Comparison of ENCODE assay signal across 7 mouse cellular contexts in the genomic region with DNA sequence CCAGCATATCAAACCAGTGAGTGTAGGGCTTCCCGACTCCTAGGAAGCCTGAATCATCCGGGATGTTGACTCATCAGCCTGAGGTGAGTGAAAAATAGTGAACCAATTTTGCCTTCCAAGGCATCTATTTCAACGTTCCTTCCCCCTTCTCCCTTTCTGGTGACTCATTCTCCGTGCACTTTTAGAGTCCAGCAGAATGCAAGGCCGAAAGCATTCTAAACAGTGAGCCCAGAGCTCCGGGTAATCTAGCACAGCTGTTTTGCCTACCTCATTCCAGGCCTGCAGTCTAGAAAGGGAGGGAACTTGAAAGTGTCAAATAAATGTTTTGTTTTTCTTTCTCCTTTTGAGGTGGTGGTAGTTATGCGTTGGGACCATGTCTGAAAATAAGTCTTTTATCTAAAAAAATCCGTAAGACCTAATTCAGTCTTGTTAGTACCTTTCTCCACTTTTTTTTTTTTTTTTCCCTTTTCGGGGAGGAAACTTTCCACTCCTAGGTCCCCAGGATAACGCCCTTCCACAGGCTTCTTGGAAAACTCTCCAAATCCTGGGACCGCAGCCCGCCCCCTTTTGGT. TPM values are rescaled to one million over a fixed set of nuclear protein-coding genes. Genes with fewer than 3 reads are reported as not detected.
DNase-seq lines count a peak whose midpoint lies in the region; ATAC-seq and TF ChIP-seq lines count a peak whose summit lies in the region.

No protein-coding gene starts in this region.

- H3K9me3 ChIP-seq in CH12.LX (replicated peaks; ENCODE audit: low read length) = no peaks in the 10 kb centered on the region
- no peaks in the 10 kb centered on the region for H3K9me3 ChIP-seq in G1E (replicated peaks)
- no peaks in the 10 kb centered on the region for H3K9me3 ChIP-seq in heart, embryonic 11.5 days (replicated peaks; ENCODE audit: control insufficient read depth, low read length)
- no peaks in the 10 kb centered on the region for H3K9me3 ChIP-seq in kidney, embryonic 16.5 days (ENCODE audit: low read length)

- H3K9ac ChIP-seq in CH12.LX (ENCODE audit: insufficient read depth, low read depth) = peak overlapping the region; percentile 22; the same call in 1 of the 2 replicates
- H3K9ac ChIP-seq in heart, embryonic 11.5 days (ENCODE audit: low read depth, low read length) = no peak overlapping the region
- H3K9ac ChIP-seq in kidney, embryonic 16.5 days (replicated peaks; ENCODE audit: low read length) = no peak overlapping the region

- H3K4me1 ChIP-seq in CH12.LX (ENCODE audit: control insufficient read depth in 1 of 2, insufficient read depth in 2 of 2) (peaks cover 0 to 26% of the 10 kb centered on the region in 2 experiments; a peak in 2 of 4 replicates), G1E (ENCODE audit: insufficient read depth, low read depth, low read length) (peaks cover 8% of the 10 kb centered on the region)
- H3K4me1 ChIP-seq in heart, embryonic 11.5 days (ENCODE audit: control insufficient read depth, insufficient read depth, low read length) = 0 out of 2 replicates have a peak, but pooled peaks cover 4% of the 10 kb centered on the region
- peaks cover 9% of the 10 kb centered on the region; the same call in 1 of the 2 replicates for H3K4me1 ChIP-seq in kidney, embryonic 16.5 days (ENCODE audit: insufficient read depth, low read length)
- H3K4me1 ChIP-seq in thymus, adult 2 months (replicated peaks; ENCODE audit: control insufficient read depth, insufficient read depth, low read length) = no peaks in the 10 kb centered on the region

- peak overlapping the region; percentile 39 for H3K4me2 ChIP-seq in CH12.LX (ENCODE audit: insufficient read depth, low read depth, poor library complexity, severe bottlenecking)
- peak overlapping the region; percentile 55 for H3K4me2 ChIP-seq in heart, embryonic 11.5 days
- H3K4me2 ChIP-seq in kidney, embryonic 16.5 days (replicated peaks; ENCODE audit: low read depth, low read length) = peak overlapping the region; percentile 46

- no peak overlapping the region for H3K27ac ChIP-seq in CH12.LX (ENCODE audit: insufficient read depth, low read depth)
- peak overlapping the region; percentile 50; the same call in 1 of the 2 replicates for H3K27ac ChIP-seq in heart, embryonic 11.5 days (ENCODE audit: low read depth, low read length)
- H3K27ac ChIP-seq in kidney, embryonic 16.5 days (ENCODE audit: low read length) = peak overlapping the region; percentile 56; the same call in 1 of the 2 replicates
- H3K27ac ChIP-seq in thymus, adult 2 months (ENCODE audit: control insufficient read depth, insufficient read depth, low read length) = no peak overlapping the region

- H3K4me3 ChIP-seq in CH12.LX (replicated peaks in 1 of 3; ENCODE audit: low read depth in 2 of 3, low read length in 2 of 3, poor library complexity in 1 of 3) (peak overlapping the region in 1 of 3 experiments; percentile 10), G1E (ENCODE audit: low read depth, low read length) (peak overlapping the region; percentile 42; the same call in 1 of the 2 replicates)
- peak overlapping the region; percentile 6; the same call in 1 of the 2 replicates for H3K4me3 ChIP-seq in heart, embryonic 11.5 days (ENCODE audit: low read depth, low read length)
- H3K4me3 ChIP-seq in kidney, embryonic 16.5 days (ENCODE audit: low read length) = peak overlapping the region; percentile 24; the same call in 1 of the 2 replicates
- no peak overlapping the region for H3K4me3 ChIP-seq in thymus, adult 2 months (ENCODE audit: control insufficient read depth, insufficient read depth, low read length)

- peaks cover 20% of the 10 kb centered on the region for H3K79me2 ChIP-seq in CH12.LX (replicated peaks; ENCODE audit: control insufficient read depth, extremely low read depth, insufficient read depth, poor library complexity, severe bottlenecking)

- H3K27me3 ChIP-seq in CH12.LX (replicated peaks) = no peaks in the 10 kb centered on the region
- H3K27me3 ChIP-seq in G1E (ENCODE audit: insufficient read depth, low read length) = peaks cover 7% of the 10 kb centered on the region
- H3K27me3 ChIP-seq in heart, embryonic 11.5 days (ENCODE audit: control insufficient read depth, insufficient read depth, low read length) = no peaks in the 10 kb centered on the region
- no peaks in the 10 kb centered on the region for H3K27me3 ChIP-seq in kidney, embryonic 16.5 days (ENCODE audit: insufficient read depth, low read length)
- H3K27me3 ChIP-seq in thymus, adult 2 months (ENCODE audit: control insufficient read depth, insufficient read depth, low read length) = no peaks in the 10 kb centered on the region

- no peak for TF ChIP-seq EP300 in CH12.LX (IDR thresholded peaks at IDR 0.05; ENCODE audit: low read length)

- H3K36me3 ChIP-seq in CH12.LX (replicated peaks in 1 of 2; ENCODE audit: control insufficient read depth in 1 of 2, insufficient read depth in 1 of 2, low read length in 1 of 2) = peaks cover 0 to 11% of the 10 kb centered on the region in 2 experiments
- H3K36me3 ChIP-seq in G1E (replicated peaks) = peaks cover 3% of the 10 kb centered on the region
- 0 out of 2 replicates have a peak, but pooled peaks cover 3% of the 10 kb centered on the region for H3K36me3 ChIP-seq in heart, embryonic 11.5 days (ENCODE audit: control insufficient read depth, insufficient read depth, low read length)
- H3K36me3 ChIP-seq in kidney, embryonic 16.5 days (ENCODE audit: insufficient read depth, low read length) = peaks cover 4% of the 10 kb centered on the region; the same call in 1 of the 2 replicates
- no peaks in the 10 kb centered on the region for H3K36me3 ChIP-seq in thymus, adult 2 months (ENCODE audit: control insufficient read depth, insufficient read depth, low read length)

- 11% methylated on average over 12 of the region's 12 CpGs for whole genome bisulfite sequencing in heart, embryonic 11.5 days (ENCODE audit: insufficient replicate concordance)
- WGBS in kidney, embryonic 16.5 days = 13% methylated on average over 12 of the region's 12 CpGs
- 26% methylated on average over 12 of the region's 12 CpGs for WGBS in thymus, adult 2 months

- no peak for DNase-seq in CH12.LX (ENCODE audit: extremely low read depth)
- no peak for DNase-seq in G1E (ENCODE audit: low spot score)
- DNase-seq in embryo, embryonic 11.5 days (ENCODE audit: low read depth, low spot score) = peak; percentile 22
- peak; percentile 23 to 28 for DNase-seq in lung, postnatal 4 days
- peak; percentile 11 for DNase-seq in thymus, adult 2 months

- dilution Hi-C loops in CH12.LX (cut with MboI; ENCODE audit: extremely low pct_ligation_motif_present, extremely low pct_unique_long_range_greater_than_20kb, low sequenced_read_pairs) = no loop called here

- no peak for ATAC-seq in G1E (ENCODE audit: extremely low read depth, insufficient number of reproducible peaks, low FRiP score, poor library complexity, severe bottlenecking)
- no peak for ATAC-seq in heart, embryonic 11.5 days (replicated peaks; ENCODE audit: insufficient number of reproducible peaks, low FRiP score, low TSS enrichment)
- no peak; the same call in 1 of the 2 replicates for ATAC-seq in kidney, embryonic 16.5 days (ENCODE audit: low FRiP score, low TSS enrichment)

- in situ Hi-C loops in CH12.LX (cut with MboI; ENCODE audit: low pct_ligation_motif_present, low pct_unique_long_range_greater_than_20kb, low sequenced_read_pairs) = loop anchor here (5.0 to 10.0 kb wide), 4 partner anchors 50 to 417 kb away; a partner anchor contains a TSS

- TF ChIP-seq RAD21 in CH12.LX (IDR thresholded peaks at IDR 0.05; ENCODE audit: low read depth, low read length) = peak; percentile 41

- TF ChIP-seq CTCF in CH12.LX (conservative IDR thresholded peaks at IDR 0.05 in 1 of 2, IDR thresholded peaks at IDR 0.05 in 1 of 2; ENCODE audit: low read depth in 2 of 2, low read length in 2 of 2) (peak in 1 of 2 experiments; percentile 77; a peak in 2 of 4 replicates), G1E (IDR thresholded peaks at IDR 0.05; ENCODE audit: low read depth, low read length) (no peak)
- no peak for TF ChIP-seq CTCF in thymus, adult 2 months (IDR thresholded peaks at IDR 0.05; ENCODE audit: borderline replicate concordance, control insufficient read depth, extremely low read depth, insufficient read depth, low read length, poor library complexity)

- TF ChIP-seq POLR2A in CH12.LX (IDR thresholded peaks at IDR 0.05; ENCODE audit: low read depth, low read length) = no peak
- no peak for TF ChIP-seq POLR2A in thymus, adult 2 months (IDR thresholded peaks at IDR 0.05; ENCODE audit: control insufficient read depth, extremely low read depth, insufficient read depth, low read length, poor library complexity)

TF ChIP-seq in CH12.LX, 34 proteins besides CTCF, POLR2A, EP300 and RAD21:
- TF ChIP-seq SMC3 (IDR thresholded peaks at IDR 0.05; ENCODE audit: low read depth, low read length) (peak; percentile 55), NRF1 (IDR thresholded peaks at IDR 0.05; ENCODE audit: low read depth, low read length) (no peak)
TF ChIP-seq in CH12.LX: peak in this region for 1.

RNA-seq across cellular contexts. Expression of a gene that starts 0.6 kb away (rescaled TPM):
- 95.8 and 106 TPM in 2 replicates for total RNA-seq in CH12.LX (2012; rRNA removed)
- 168 and 182 TPM in 2 replicates for total RNA-seq in CH12.LX (2014; rRNA removed)
- 210 and 224 TPM in 2 replicates for polyA plus RNA-seq in CH12.LX (2012; ENCODE audit: insufficient read length, low read depth)
- total RNA-seq in G1E (2014; fragmentation: Nextera tagmentation) = 65.0 and 65.3 TPM in 2 replicates
- 67.9 and 68.9 TPM in 2 replicates for total RNA-seq in G1E (2017)
- polyA plus RNA-seq in G1E (2012) = 83.0 and 102 TPM in 2 replicates
- polyA plus RNA-seq in heart, embryonic 11.5 days (2014; fragmentation: Nextera tagmentation; extraction: Ambion mirVana) = 48.5 and 54.2 TPM in 2 replicates
- 42.8 and 44.0 TPM in 2 replicates for polyA plus RNA-seq in kidney, embryonic 16.5 days (2015; fragmentation: Nextera tagmentation; extraction: Ambion mirVana)
- 81.6 and 97.8 TPM in 2 replicates for polyA plus RNA-seq in thymus, adult 2 months (2012; rRNA removed)

Comparison
In these comparisons a context has a peak if more than half of its experiments do, and no peak if none do; other contexts are left out.
1. DNase-seq: peak in embryo, embryonic 11.5 days (single experiment), lung, postnatal 4 days (2 of 2) and thymus, adult 2 months (single experiment); none in CH12.LX (single experiment) and G1E (single experiment).
2. H3K27ac ChIP-seq: peak in heart, embryonic 11.5 days (single experiment) and kidney, embryonic 16.5 days (single experiment); none in CH12.LX (single experiment) and thymus, adult 2 months (single experiment).
3. Peak in every context shown above with its lines, with median percentiles within 50 percentile points of each other: H3K4me2 ChIP-seq.